ENCODE assay signal across 32 mouse cellular contexts in the genomic region with DNA sequence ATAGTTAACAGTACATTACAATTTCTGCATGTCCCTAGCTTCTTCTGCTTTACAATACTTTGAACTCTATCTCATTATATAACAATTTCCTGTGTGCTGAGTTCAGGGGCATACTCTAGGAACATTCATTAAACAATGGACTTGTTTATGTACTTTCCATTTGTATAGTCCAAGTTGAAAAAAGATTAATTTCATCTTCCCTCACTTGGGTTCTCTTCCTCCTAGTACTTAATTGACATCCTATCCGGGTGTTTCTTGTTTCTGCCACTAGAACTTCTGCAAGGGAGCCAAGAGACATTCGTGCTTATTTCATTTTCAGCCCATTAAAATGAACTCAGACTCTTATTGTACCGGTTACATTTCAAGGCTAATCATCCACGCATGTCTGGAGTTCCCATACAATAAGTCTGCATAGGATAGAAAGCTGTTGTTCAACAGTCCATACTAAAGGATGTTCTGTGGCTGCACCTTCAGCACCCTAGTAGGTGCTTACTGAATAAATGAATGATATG. TPM values are rescaled to one million over a fixed set of nuclear protein-coding genes. Genes with fewer than 3 reads are reported as not detected.
"Had no signal": no experiment of that assay in that cellular context is flagged by ENCODE, and none has a peak within 500 bp of the region (broad histone marks: within the 10 kb centered on the region; RNA-seq: fewer than 3 reads in every experiment).

No protein-coding gene starts in this region.

- H3K4me2 ChIP-seq: heart, embryonic 11.5 days; heart, embryonic 13.5 days; heart, embryonic 15.5 days; hindbrain, embryonic 13.5 days; hindbrain, embryonic 15.5 days; kidney, embryonic 15.5 days; limb, embryonic 13.5 days had no signal

- H3K4me3 ChIP-seq: gastrocnemius, adult 2 months; heart, adult 2 months; heart, embryonic 13.5 days; heart, embryonic 15.5 days; hindbrain, embryonic 13.5 days; hindbrain, embryonic 15.5 days; kidney, embryonic 15.5 days; limb, embryonic 13.5 days had no signal

- DNase-seq: gastrocnemius, adult 2 months; gastrocnemius, postnatal 14 days; gastrocnemius, postnatal 36 days; heart, adult 2 months; heart, postnatal 14 days; heart, postnatal 36 days; kidney, adult 11 months; kidney, adult 2 months; kidney, adult 9 months; kidney, postnatal 14 days; kidney, postnatal 36 days; layer of hippocampus, adult 9-11 months; layer of hippocampus, postnatal 36 days; left cerebral cortex, postnatal 4 days had no signal

- H3K9me3 ChIP-seq: heart, embryonic 13.5 days; heart, embryonic 15.5 days; hindbrain, embryonic 13.5 days; hindbrain, embryonic 15.5 days; kidney, embryonic 15.5 days; limb, embryonic 13.5 days had no signal

- H3K36me3 ChIP-seq: kidney, embryonic 15.5 days had no signal

- H3K27me3 ChIP-seq: heart, embryonic 13.5 days; heart, embryonic 15.5 days; hindbrain, embryonic 13.5 days; hindbrain, embryonic 15.5 days; kidney, embryonic 15.5 days; limb, embryonic 13.5 days had no signal

- H3K27ac ChIP-seq: gastrocnemius, adult 2 months; heart, adult 2 months; heart, embryonic 13.5 days; heart, embryonic 15.5 days; hindbrain, embryonic 13.5 days; hindbrain, embryonic 15.5 days; hindbrain, postnatal 0 days; kidney, embryonic 15.5 days; kidney, postnatal 0 days; limb, embryonic 13.5 days had no signal

- H3K4me1 ChIP-seq: heart, embryonic 15.5 days; hindbrain, embryonic 13.5 days; hindbrain, embryonic 15.5 days; kidney, embryonic 15.5 days; limb, embryonic 13.5 days had no signal

- H3K9ac ChIP-seq: heart, embryonic 13.5 days; heart, embryonic 15.5 days; hindbrain, embryonic 13.5 days; hindbrain, embryonic 15.5 days; kidney, embryonic 15.5 days; limb, embryonic 13.5 days had no signal

- ATAC-seq: forebrain, embryonic 16.5 days; hindbrain, postnatal 0 days; intestine, embryonic 16.5 days had no signal

RNA-seq across cellular contexts. Expression of gene Vmn1r89, which starts 56.0 kb away (rescaled TPM):
- polyA plus RNA-seq: forebrain, embryonic 16.5 days; frontal cortex, adult 2 months; gonadal fat pad, adult 2 months; heart, adult 2 months; heart, embryonic 11.5 days; heart, embryonic 13.5 days; heart, embryonic 15.5 days; heart, postnatal 0 days; hindbrain, embryonic 11.5 days; hindbrain, embryonic 13.5 days; hindbrain, embryonic 15.5 days; hindbrain, postnatal 0 days; intestine, embryonic 14.5 days; intestine, embryonic 16.5 days; kidney, adult 2 months; kidney, embryonic 15.5 days; kidney, postnatal 0 days; large intestine, adult 2 months; limb, embryonic 11.5 days; limb, embryonic 13.5 days had no signal
